Mouse (Mus musculus): ENCODE data around the gene Ctla4. TPM values are rescaled to one million over a fixed set of nuclear protein-coding genes. Genes with fewer than 3 reads are reported as not detected.

Gene Ctla4
- polyA plus RNA-seq, 1 experiment from 2014 or later = not detected

DNA sequence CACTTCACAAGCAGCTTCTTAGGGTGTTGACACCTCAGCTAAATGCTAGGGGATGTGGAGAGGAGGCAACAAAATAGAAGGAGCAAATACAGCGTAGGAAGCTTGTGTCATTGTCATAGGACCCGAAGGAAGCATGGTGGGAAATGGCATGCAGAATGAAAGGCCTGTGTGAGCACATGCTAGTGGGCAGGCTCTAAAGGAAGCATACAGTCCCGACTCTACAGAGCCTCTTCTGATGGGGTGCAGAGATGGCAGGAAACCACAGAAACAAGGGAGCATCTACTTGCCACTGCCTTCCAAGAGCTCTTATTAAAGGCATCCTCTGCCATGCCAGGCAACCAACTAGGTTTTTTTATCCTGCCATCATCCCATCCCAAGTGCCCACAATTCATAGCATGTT lies 20.7 kb downstream of the Ctla4 start:
- WGBS = 83% methylated on average over 3 of the region's 3 CpGs
- no peaks in the 10 kb centered on the region for H3K9me3 ChIP-seq (ENCODE audit: low read depth, low read length)
- H3K27ac ChIP-seq (ENCODE audit: low read depth) = no peak overlapping the region
- ATAC-seq (ENCODE audit: insufficient read depth) = no peak
- no peaks in the 10 kb centered on the region for H3K27me3 ChIP-seq (ENCODE audit: insufficient read depth, low read length)
- DNase-seq = no peak
- H3K4me1 ChIP-seq (ENCODE audit: insufficient read depth) = no peaks in the 10 kb centered on the region
- H3K4me3 ChIP-seq (ENCODE audit: low read depth, low read length) = no peak overlapping the region
- H3K9ac ChIP-seq = no peak overlapping the region
- H3K36me3 ChIP-seq (ENCODE audit: insufficient read depth) = no peaks in the 10 kb centered on the region
- H3K4me2 ChIP-seq = no peak overlapping the region
- no peak for TF ChIP-seq CTCF (IDR thresholded peaks at IDR 0.05; ENCODE audit: low read depth)

DNA sequence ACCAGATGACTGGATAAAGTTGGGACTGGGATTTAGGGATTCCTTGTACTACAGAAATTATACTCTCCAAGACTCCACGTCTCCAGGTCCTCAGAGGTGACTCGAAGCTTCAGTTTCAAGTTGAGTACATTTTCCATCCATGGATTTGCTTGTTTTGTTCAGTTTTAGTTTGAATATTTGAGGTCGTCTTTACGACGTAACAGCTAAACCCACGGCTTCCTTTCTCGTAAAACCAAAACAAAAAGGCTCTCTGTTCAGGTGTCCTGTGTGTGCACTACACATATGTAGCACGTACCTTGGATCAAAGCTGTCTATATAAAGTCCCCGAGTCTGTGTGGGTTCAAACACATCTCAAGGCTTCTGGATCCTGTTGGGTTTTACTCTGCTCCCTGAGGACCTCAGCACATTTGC lies 22.0 kb downstream of the Ctla4 start:
- Histone ChIP-seq H3K4me2 (no peak overlapping the region), H3K4me1 (ENCODE audit: insufficient read depth) (no peaks in the 10 kb centered on the region), H3K9me3 (ENCODE audit: low read depth, low read length) (no peaks in the 10 kb centered on the region), H3K27me3 (ENCODE audit: insufficient read depth, low read length) (no peaks in the 10 kb centered on the region), H3K36me3 (ENCODE audit: insufficient read depth) (no peaks in the 10 kb centered on the region), H3K9ac (no peak overlapping the region), H3K27ac (ENCODE audit: low read depth) (no peak overlapping the region), H3K4me3 (ENCODE audit: low read depth, low read length) (no peak overlapping the region)
- ATAC-seq (ENCODE audit: insufficient read depth) (no peak), DNase-seq (no peak)
- no peak for TF ChIP-seq CTCF (IDR thresholded peaks at IDR 0.05; ENCODE audit: low read depth)
- WGBS = 82% methylated on average over 9 of the region's 9 CpGs

- Histone ChIP-seq H3K27me3 (ENCODE audit: insufficient read depth, low read length) (no peaks in the 10 kb centered on the region), H3K36me3 (ENCODE audit: insufficient read depth) (no peaks in the 10 kb centered on the region), H3K4me2 (no peak overlapping the region), H3K4me3 (ENCODE audit: low read depth, low read length) (no peak overlapping the region), H3K9me3 (ENCODE audit: low read depth, low read length) (no peaks in the 10 kb centered on the region), H3K27ac (ENCODE audit: low read depth) (no peak overlapping the region), H3K9ac (no peak overlapping the region), H3K4me1 (ENCODE audit: insufficient read depth) (no peaks in the 10 kb centered on the region)
- no peak for TF ChIP-seq CTCF (IDR thresholded peaks at IDR 0.05; ENCODE audit: low read depth)
- ATAC-seq (ENCODE audit: insufficient read depth) (no peak), DNase-seq (no peak)
- WGBS = 53% methylated on average over 1 of the region's 1 CpGs
Observed at GRCm38 (mm10) chr1:60909746-60910145, 22.9 kb downstream of the Ctla4 start.

- Histone ChIP-seq H3K9ac (no peak overlapping the region), H3K27ac (ENCODE audit: low read depth) (no peak overlapping the region), H3K9me3 (ENCODE audit: low read depth, low read length) (no peaks in the 10 kb centered on the region), H3K27me3 (ENCODE audit: insufficient read depth, low read length) (no peaks in the 10 kb centered on the region), H3K4me2 (no peak overlapping the region), H3K36me3 (ENCODE audit: insufficient read depth) (no peaks in the 10 kb centered on the region), H3K4me1 (ENCODE audit: insufficient read depth) (no peaks in the 10 kb centered on the region), H3K4me3 (ENCODE audit: low read depth, low read length) (no peak overlapping the region)
- no peak for TF ChIP-seq CTCF (IDR thresholded peaks at IDR 0.05; ENCODE audit: low read depth)
- ATAC-seq (ENCODE audit: insufficient read depth) = no peak
- WGBS = 57% methylated on average over 1 of the region's 1 CpGs
- DNase-seq = no peak
Observed at GRCm38 (mm10) chr1:60910796-60911195, 24.0 kb downstream of the Ctla4 start.

DNA sequence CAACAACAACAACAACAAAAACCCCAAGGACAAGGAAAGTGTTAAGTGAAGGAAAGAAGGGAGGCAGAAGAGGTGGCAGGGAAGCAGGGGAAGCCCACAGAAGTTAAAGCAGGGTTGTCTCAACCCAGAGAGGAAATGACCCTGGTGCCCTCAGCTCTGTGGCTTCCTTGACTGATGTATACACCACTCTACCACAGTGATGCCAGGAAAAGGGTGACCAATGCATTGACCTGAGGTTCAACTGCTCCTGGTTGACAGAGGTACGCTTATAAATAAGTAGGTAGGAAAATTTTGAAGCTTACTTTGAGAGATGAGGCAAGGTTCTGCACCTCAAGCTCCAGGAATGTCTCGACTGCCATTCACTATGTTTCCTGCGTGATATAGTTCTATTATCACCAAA lies 24.8 kb downstream of the Ctla4 start:
- 80% methylated on average over 3 of the region's 3 CpGs for WGBS
- H3K4me1 ChIP-seq (ENCODE audit: insufficient read depth) = no peaks in the 10 kb centered on the region
- H3K4me3 ChIP-seq (ENCODE audit: low read depth, low read length) = no peak overlapping the region
- no peak overlapping the region for H3K9ac ChIP-seq
- no peaks in the 10 kb centered on the region for H3K9me3 ChIP-seq (ENCODE audit: low read depth, low read length)
- no peak for DNase-seq
- H3K4me2 ChIP-seq = no peak overlapping the region
- H3K36me3 ChIP-seq (ENCODE audit: insufficient read depth) = no peaks in the 10 kb centered on the region
- no peak for TF ChIP-seq CTCF (IDR thresholded peaks at IDR 0.05; ENCODE audit: low read depth)
- H3K27ac ChIP-seq (ENCODE audit: low read depth) = no peak overlapping the region
- no peak for ATAC-seq (ENCODE audit: insufficient read depth)
- no peaks in the 10 kb centered on the region for H3K27me3 ChIP-seq (ENCODE audit: insufficient read depth, low read length)

GRCm38 (mm10) chr1:60913305-60913704 lies 26.5 kb downstream of the Ctla4 start:
- no peaks in the 10 kb centered on the region for H3K36me3 ChIP-seq (ENCODE audit: insufficient read depth)
- H3K27me3 ChIP-seq (ENCODE audit: insufficient read depth, low read length) = no peaks in the 10 kb centered on the region
- no peak overlapping the region for H3K9ac ChIP-seq
- no peak for ATAC-seq (ENCODE audit: insufficient read depth)
- H3K4me3 ChIP-seq (ENCODE audit: low read depth, low read length) = no peak overlapping the region
- H3K4me1 ChIP-seq (ENCODE audit: insufficient read depth) = no peaks in the 10 kb centered on the region
- no peak overlapping the region for H3K4me2 ChIP-seq
- TF ChIP-seq CTCF (IDR thresholded peaks at IDR 0.05; ENCODE audit: low read depth) = no peak
- no peaks in the 10 kb centered on the region for H3K9me3 ChIP-seq (ENCODE audit: low read depth, low read length)
- no peak for DNase-seq
- WGBS = 70% methylated on average over 4 of the region's 4 CpGs
- no peak overlapping the region for H3K27ac ChIP-seq (ENCODE audit: low read depth)

- Histone ChIP-seq H3K36me3 (ENCODE audit: insufficient read depth) (no peaks in the 10 kb centered on the region), H3K27ac (ENCODE audit: low read depth) (no peak overlapping the region), H3K4me3 (ENCODE audit: low read depth, low read length) (no peak overlapping the region), H3K4me1 (ENCODE audit: insufficient read depth) (peaks cover 3% of the 10 kb centered on the region; the same call in 1 of the 2 replicates), H3K9me3 (ENCODE audit: low read depth, low read length) (no peaks in the 10 kb centered on the region), H3K27me3 (ENCODE audit: insufficient read depth, low read length) (no peaks in the 10 kb centered on the region), H3K9ac (no peak overlapping the region), H3K4me2 (no peak overlapping the region)
- TF ChIP-seq CTCF (IDR thresholded peaks at IDR 0.05; ENCODE audit: low read depth) = no peak
- DNase-seq = peak; percentile 9
- ATAC-seq (ENCODE audit: insufficient read depth) = no peak
- 33% methylated on average over 10 of the region's 10 CpGs for whole genome bisulfite sequencing
Observed at GRCm38 (mm10) chr1:60916281-60916781, 29.5 kb downstream of the Ctla4 start.

Data from lung, embryonic 14.5 days (tissue).